Mouse (Mus musculus) heart, adult 2 months (tissue): ENCODE results near the gene Lhpp.

Source experiments
- CTCF ChIP-seq: fragments of 200-600 bp; IDR thresholded peaks from 2 replicates; pipeline ENCODE4 v1.8.1; 2022; ENCODE audit warnings: antibody characterized with exemption, mild to moderate bottlenecking, moderate library complexity
- POLR2A ChIP-seq: fragments of 200-500 bp; IDR thresholded peaks from 2 replicates; pipeline ENCODE4 v1.6.1; 2011; ENCODE audit warnings: mild to moderate bottlenecking, low read depth, low read length, control low read depth; ENCODE audit not compliant: insufficient read depth

DNA sequence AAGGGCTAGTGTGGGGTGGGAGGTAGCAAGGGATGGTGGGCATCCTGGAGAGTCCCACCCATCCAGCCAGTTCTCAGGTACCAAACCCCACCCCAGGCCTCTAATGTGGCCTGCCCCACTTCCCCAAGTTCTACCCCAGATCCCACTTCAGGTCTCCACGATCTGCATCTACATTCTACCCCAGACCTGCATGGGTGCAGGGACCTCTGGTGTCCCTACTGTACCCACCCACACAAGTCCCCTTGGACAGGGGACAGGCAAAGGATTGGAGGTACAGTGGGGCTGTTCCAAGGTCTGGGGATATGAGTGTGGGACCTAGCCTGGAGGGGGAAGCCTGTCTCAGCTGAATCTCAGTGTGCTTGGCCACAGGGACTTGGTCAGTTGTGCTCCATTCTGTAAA lies 71.4 kb downstream of the Lhpp start:
- TF ChIP-seq POLR2A (no peak), CTCF (no peak)
